Mouse (Mus musculus) brown adipose tissue, adult 24 weeks (tissue): ENCODE measurements around the gene Pim1. TPM values are rescaled to one million over a fixed set of nuclear protein-coding genes. Genes with fewer than 3 reads are reported as not detected.

Experiments
- H3K27ac ChIP-seq: fragments of 200-500 bp; replicated peaks from 2 replicates; pipeline ENCODE4 v1.5.1; 2012; ENCODE audit warnings: low read depth, mild to moderate bottlenecking, low read length
- H3K4me1 ChIP-seq: fragments of 200-500 bp; 2 replicates; pipeline ENCODE4 v1.6.1; 2012; ENCODE audit warnings: low read length, mixed read lengths; ENCODE audit not compliant: control insufficient read depth, insufficient read depth, insufficient read length
- H3K4me3 ChIP-seq: fragments of 200-500 bp; 2 replicates; pipeline ENCODE4 v1.5.1; 2012; ENCODE audit warnings: low read depth, mild to moderate bottlenecking, low read length, moderate library complexity; ENCODE audit not compliant: insufficient read depth
- polyA plus RNA-seq: library from polyadenylated mRNA; stranded (reverse); fragments of >200 nt; gene quantifications from 2 replicates; pipeline ENCODE4 v1.2.4, GENCODE M21; 2012; ENCODE audit not compliant: missing spikeins, insufficient read depth, insufficient read length

The Pim1 gene
- polyA plus RNA-seq, 1 experiment, result 152 TPM

- H3K27ac ChIP-seq, result no peak overlapping the region
- H3K4me3 ChIP-seq, result no peak overlapping the region
- no peaks in the 10 kb centered on the region for H3K4me1 ChIP-seq
These were observed 7.9 kb upstream of the Pim1 start for GRCm38 (mm10) chr17:29482632-29483031.

- Histone ChIP-seq H3K4me3 (no peak overlapping the region), H3K4me1 (no peaks in the 10 kb centered on the region), H3K27ac (no peak overlapping the region)
These were observed 7.3 kb upstream of the Pim1 start for GRCm38 (mm10) chr17:29483282-29483681.

GRCm38 (mm10) chr17:29484431-29484830 is 6.1 kb upstream of the Pim1 start:
- H3K27ac ChIP-seq, result no peak overlapping the region
- H3K4me3 ChIP-seq, result no peak overlapping the region
- H3K4me1 ChIP-seq, result no peaks in the 10 kb centered on the region

GRCm38 (mm10) chr17:29485336-29486233 is 5.0 kb upstream of the Pim1 start:
- Histone ChIP-seq H3K4me3 (no peak overlapping the region), H3K27ac (peak overlapping the region; percentile 77), H3K4me1 (no peaks in the 10 kb centered on the region)

- Histone ChIP-seq H3K27ac (peak overlapping the region; percentile 1; the same call in 1 of the 2 replicates), H3K4me1 (no peaks in the 10 kb centered on the region), H3K4me3 (no peak overlapping the region)
These were observed 2.1 kb upstream of the Pim1 start for GRCm38 (mm10) chr17:29488257-29488977.

GRCm38 (mm10) chr17:29488978-29489970 is 1.3 kb upstream of the Pim1 start:
- H3K4me1 ChIP-seq, result no peaks in the 10 kb centered on the region
- peak overlapping the region; percentile 88 for H3K27ac ChIP-seq
- H3K4me3 ChIP-seq, result peak overlapping the region; percentile 73

GRCm38 (mm10) chr17:29489971-29490712 is 411 bp upstream of the Pim1 start:
- H3K4me1 ChIP-seq, result 0 out of 2 replicates have a peak, but pooled peaks cover 3% of the 10 kb centered on the region
- peak overlapping the region; percentile 88 for H3K27ac ChIP-seq
- H3K4me3 ChIP-seq, result peak overlapping the region; percentile 73

GRCm38 (mm10) chr17:29491591-29492268 is 1.2 kb downstream of the Pim1 start:
- Histone ChIP-seq H3K4me3 (peak overlapping the region; percentile 98), H3K4me1 (0 out of 2 replicates have a peak, but pooled peaks cover 3% of the 10 kb centered on the region), H3K27ac (peak overlapping the region; percentile 72)

GRCm38 (mm10) chr17:29492269-29493191 is 2.0 kb downstream of the Pim1 start:
- Histone ChIP-seq H3K4me3 (peak overlapping the region; percentile 98), H3K27ac (peak overlapping the region; percentile 72), H3K4me1 (0 out of 2 replicates have a peak, but pooled peaks cover 3% of the 10 kb centered on the region)

GRCm38 (mm10) chr17:29493461-29493980 is 3.0 kb downstream of the Pim1 start:
- Histone ChIP-seq H3K4me1 (peaks cover 7% of the 10 kb centered on the region), H3K27ac (peak overlapping the region; percentile 23; the same call in 1 of the 2 replicates), H3K4me3 (peak overlapping the region; percentile 62)

- H3K4me3 ChIP-seq, result no peak overlapping the region; the same call in 1 of the 2 replicates
- no peak overlapping the region for H3K27ac ChIP-seq
- H3K4me1 ChIP-seq, result peaks cover 7% of the 10 kb centered on the region
These were observed 3.6 kb downstream of the Pim1 start for GRCm38 (mm10) chr17:29494062-29494731.

GRCm38 (mm10) chr17:29494732-29495076 is 4.2 kb downstream of the Pim1 start:
- H3K4me3 ChIP-seq, result no peak overlapping the region; the same call in 1 of the 2 replicates
- peaks cover 7% of the 10 kb centered on the region for H3K4me1 ChIP-seq
- H3K27ac ChIP-seq, result no peak overlapping the region
